Mouse (Mus musculus): ENCODE measurements around the gene Ece1. TPM values are rescaled to one million over a fixed set of nuclear protein-coding genes. Genes with fewer than 3 reads are reported as not detected.

Gene Ece1
- total and polyA plus RNA-seq, 3 experiments: 25.3 to 43.8 TPM; not detected in 1

GRCm38 (mm10) chr4:137862516-137863240 is 641 bp downstream of the Ece1 start:
- no peaks in the 10 kb centered on the region for H3K9me3 ChIP-seq (replicated peaks; ENCODE audit: insufficient read depth, low read length)
- TF ChIP-seq GATA1 (IDR thresholded peaks at IDR 0.05; ENCODE audit: low read depth, low read length) (0 out of 2 replicates have a peak, but pooled peaks have one; percentile 20), MXI1 (IDR thresholded peaks at IDR 0.05; ENCODE audit: low read depth, low read length) (no peak)
- H3K9ac ChIP-seq (ENCODE audit: control insufficient read depth, low read depth, low read length, poor library complexity, severe bottlenecking): peak overlapping the region; percentile 80
- DNase-seq (ENCODE audit: low read depth, low spot score): no peak
- H3K27ac ChIP-seq (ENCODE audit: control insufficient read depth, low read depth, low read length): no peak overlapping the region
- H3K27me3 ChIP-seq (ENCODE audit: control insufficient read depth in 1 of 2, insufficient read depth in 2 of 2, low read length in 2 of 2): no peaks in the 10 kb centered on the region
- H3K36me3 ChIP-seq (ENCODE audit: control insufficient read depth in 1 of 2, insufficient read depth in 2 of 2, low read length in 2 of 2): peaks cover 0 to 4% of the 10 kb centered on the region in 2 experiments; a peak in 2 of 4 replicates
- H3K4me1 ChIP-seq (ENCODE audit: control insufficient read depth in 1 of 2, insufficient read depth in 2 of 2, low read length in 2 of 2): peaks cover 0 to 18% of the 10 kb centered on the region in 2 experiments; a peak in 2 of 4 replicates
- H3K4me3 ChIP-seq (ENCODE audit: control insufficient read depth in 1 of 2, insufficient read depth in 1 of 2, low read depth in 2 of 2, low read length in 2 of 2): peak overlapping the region; percentile 79 to 81
- H3K79me2 ChIP-seq (ENCODE audit: control insufficient read depth, insufficient read depth, low read length, poor library complexity): no peaks in the 10 kb centered on the region; the same call in 1 of the 2 replicates

GRCm38 (mm10) chr4:137864031-137864430 is 2.0 kb downstream of the Ece1 start:
- TF ChIP-seq CTCF (IDR thresholded peaks at IDR 0.05 in 2 of 3, conservative IDR thresholded peaks at IDR 0.05 in 1 of 3; ENCODE audit: control insufficient read depth in 1 of 3, insufficient read depth in 1 of 3, low read depth in 2 of 3, low read length in 3 of 3, poor library complexity in 1 of 3, severe bottlenecking in 1 of 3) (no peak), ZKSCAN1 (IDR thresholded peaks at IDR 0.05; ENCODE audit: low read depth, low read length) (no peak), SIN3A (IDR thresholded peaks at IDR 0.05; ENCODE audit: low read length) (no peak), POLR2AphosphoS2 (IDR thresholded peaks at IDR 0.05; ENCODE audit: low read length) (no peak), TBP (IDR thresholded peaks at IDR 0.05; ENCODE audit: low read depth, low read length) (no peak), POLR2AphosphoS5 (IDR thresholded peaks at IDR 0.05; ENCODE audit: borderline replicate concordance, low read depth, low read length) (no peak), CHD2 (IDR thresholded peaks at IDR 0.05; ENCODE audit: low read length) (no peak), SMC3 (IDR thresholded peaks at IDR 0.05; ENCODE audit: low read depth, low read length) (no peak), POLR2A (IDR thresholded peaks at IDR 0.05; ENCODE audit: control insufficient read depth in 1 of 2, insufficient read depth in 1 of 2, low read depth in 1 of 2, low read length in 2 of 2, poor library complexity in 1 of 2) (no peak), ELF1 (IDR thresholded peaks at IDR 0.05; ENCODE audit: low read depth, low read length) (no peak), MAFK (IDR thresholded peaks at IDR 0.05; ENCODE audit: borderline replicate concordance, low read depth, low read length) (no peak), HCFC1 (IDR thresholded peaks at IDR 0.05; ENCODE audit: low read depth, low read length) (no peak), MYC (IDR thresholded peaks at IDR 0.05; ENCODE audit: low read depth, low read length) (no peak), TCF12 (IDR thresholded peaks at IDR 0.05; ENCODE audit: low read depth, low read length) (no peak), BHLHE40 (IDR thresholded peaks at IDR 0.05; ENCODE audit: borderline replicate concordance, low read depth, low read length) (no peak), RCOR1 (IDR thresholded peaks at IDR 0.05; ENCODE audit: low read depth, low read length) (no peak), MAX (IDR thresholded peaks at IDR 0.05; ENCODE audit: low read length) (no peak), NELFE (IDR thresholded peaks at IDR 0.05; ENCODE audit: low read depth, low read length) (no peak), JUND (IDR thresholded peaks at IDR 0.05; ENCODE audit: low read depth, low read length) (no peak)
- H3K4me3 ChIP-seq (ENCODE audit: control insufficient read depth in 1 of 2, insufficient read depth in 1 of 2, low read depth in 2 of 2, low read length in 2 of 2): no peak overlapping the region
- peaks cover 0 to 18% of the 10 kb centered on the region in 2 experiments; a peak in 2 of 4 replicates for H3K4me1 ChIP-seq (ENCODE audit: control insufficient read depth in 1 of 2, insufficient read depth in 2 of 2, low read length in 2 of 2)
- no peak for DNase-seq (ENCODE audit: low read depth, low spot score)
- H3K36me3 ChIP-seq (ENCODE audit: control insufficient read depth in 1 of 2, insufficient read depth in 2 of 2, low read length in 2 of 2): peaks cover 0 to 4% of the 10 kb centered on the region in 2 experiments; a peak in 2 of 4 replicates
- no peak overlapping the region for H3K27ac ChIP-seq (ENCODE audit: control insufficient read depth, low read depth, low read length)
- H3K9me3 ChIP-seq (replicated peaks; ENCODE audit: insufficient read depth, low read length): no peaks in the 10 kb centered on the region
- H3K79me2 ChIP-seq (ENCODE audit: control insufficient read depth, insufficient read depth, low read length, poor library complexity): no peaks in the 10 kb centered on the region; the same call in 1 of the 2 replicates
- H3K27me3 ChIP-seq (ENCODE audit: control insufficient read depth in 1 of 2, insufficient read depth in 2 of 2, low read length in 2 of 2): no peaks in the 10 kb centered on the region
- H3K9ac ChIP-seq (ENCODE audit: control insufficient read depth, low read depth, low read length, poor library complexity, severe bottlenecking): no peak overlapping the region
